Mouse (Mus musculus): ENCODE data around the gene Gsta3. TPM values are rescaled to one million over a fixed set of nuclear protein-coding genes. Genes with fewer than 3 reads are reported as not detected.
"Not testable (repeated sequence)": the region's sequence is repeated elsewhere in the genome, so short reads cannot be mapped to it uniquely, and the experiment has no call there.

The Gsta3 gene
- polyA plus RNA-seq (2012; fragmentation: generic; extraction: Trizol) = not detected
- long read RNA-seq, experiment 1 = 0 reads
- long read RNA-seq, experiment 2 = 0 reads

DNA sequence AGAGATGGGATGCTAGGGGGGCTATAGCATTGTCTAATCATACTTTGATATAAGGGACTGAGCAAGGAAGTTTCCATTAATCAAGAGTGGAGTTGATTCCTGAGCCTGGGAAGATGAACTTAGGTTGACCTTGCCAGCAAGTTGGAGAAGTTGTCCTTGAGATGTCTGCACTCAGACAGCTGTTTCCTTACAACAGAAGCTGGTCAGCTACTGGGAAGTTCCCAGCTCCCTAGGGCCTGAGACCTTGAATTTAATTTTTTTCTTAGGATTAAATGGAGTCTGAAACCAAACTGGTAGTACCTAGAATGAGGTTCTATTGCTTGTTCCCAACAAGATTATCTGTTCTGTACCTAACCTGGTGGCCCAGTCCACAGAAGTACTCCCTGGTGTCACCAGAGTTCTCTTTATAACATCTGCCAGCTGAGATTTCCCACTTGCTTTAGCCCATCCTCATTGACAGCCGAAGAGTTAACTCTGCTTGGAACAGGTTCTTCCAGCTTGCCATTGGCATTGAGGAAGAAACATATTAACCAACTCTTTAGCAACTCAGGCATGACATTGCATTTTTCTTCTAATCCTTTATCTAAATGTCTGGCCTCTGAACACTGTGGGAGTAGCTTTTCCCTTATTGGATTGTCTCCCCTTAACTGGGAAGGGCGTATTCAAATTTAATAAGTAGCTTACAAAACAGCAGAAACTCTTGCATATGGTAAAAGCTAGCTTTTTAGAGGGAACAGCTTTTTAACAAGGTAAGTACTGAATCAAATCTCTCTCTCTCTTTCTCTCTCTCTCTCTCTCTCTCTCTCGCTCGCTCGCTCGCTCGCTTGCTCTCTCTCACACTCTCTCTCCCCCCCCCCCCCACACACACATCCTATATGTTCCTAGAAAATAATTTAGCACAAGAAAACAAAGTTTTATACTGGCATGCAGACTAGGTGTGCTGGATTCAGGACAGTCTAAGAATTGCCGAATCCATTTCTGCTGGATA is at the start of gene Gsta3:
Gene Gsta3 (plus strand): TSS at position 679 of the 988 bp plus-strand sequence.
- Histone ChIP-seq H3K4me3 (ENCODE audit: insufficient read depth, poor library complexity, severe bottlenecking) (no peak within 1 kb of the TSS), H3K79me2 (ENCODE audit: control insufficient read depth, insufficient read depth) (no peaks in the 10 kb centered on the region), H3K27me3 (ENCODE audit: control insufficient read depth, insufficient read depth, insufficient read length) (no peaks in the 10 kb centered on the region), H3K79me3 (ENCODE audit: low read depth) (no peaks in the 10 kb centered on the region), H3K36me3 (ENCODE audit: control insufficient read depth, insufficient read depth) (no peaks in the 10 kb centered on the region), H3ac (ENCODE audit: control insufficient read depth, insufficient read length, low read depth) (no peak within 1 kb of the TSS)
- TF ChIP-seq CEBPB (IDR thresholded peaks at IDR 0.05; ENCODE audit: low read depth) (no peak), MAX (IDR thresholded peaks at IDR 0.05) (no peak), FOSL1 (IDR thresholded peaks at IDR 0.05; ENCODE audit: insufficient read depth, low read length, poor library complexity, severe bottlenecking) (no peak), USF1 (IDR thresholded peaks at IDR 0.05; ENCODE audit: low read depth) (no peak), MYOG (IDR thresholded peaks at IDR 0.05; ENCODE audit: control insufficient read depth, extremely low read depth, insufficient read length) (no peak), CTCF (IDR thresholded peaks at IDR 0.05; ENCODE audit: control insufficient read depth, insufficient read depth, insufficient read length) (no peak), MYOD1 (IDR thresholded peaks at IDR 0.05; ENCODE audit: control insufficient read depth, insufficient read length, low read depth) (no peak)

DNA sequence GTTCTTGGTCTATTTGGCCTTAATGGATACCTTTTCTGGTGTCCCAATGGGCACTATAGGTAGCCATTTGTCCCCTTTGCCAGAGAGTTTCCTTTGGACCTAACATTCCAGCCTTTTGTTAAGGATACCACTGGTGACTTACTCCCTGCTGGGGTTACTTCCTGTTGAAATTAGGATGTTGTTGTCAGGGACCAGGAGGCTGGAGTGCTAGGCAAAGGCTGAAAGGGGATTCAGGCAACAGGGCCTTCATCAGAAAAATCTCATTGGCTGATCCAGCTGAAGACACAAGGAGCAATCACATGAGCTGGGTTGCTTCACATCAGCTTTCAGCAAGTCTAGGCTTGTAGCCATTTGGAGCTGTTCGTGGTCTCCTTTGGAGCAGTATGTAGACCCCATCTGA is 34.1 kb upstream of the Gsta3 start:
- Histone ChIP-seq H3K4me3 (ENCODE audit: insufficient read depth, poor library complexity, severe bottlenecking) (no peak overlapping the region), H3ac (ENCODE audit: control insufficient read depth, insufficient read length, low read depth) (no peak overlapping the region), H3K27me3 (ENCODE audit: control insufficient read depth, insufficient read depth, insufficient read length) (no peaks in the 10 kb centered on the region), H3K79me3 (ENCODE audit: low read depth) (no peaks in the 10 kb centered on the region), H3K36me3 (ENCODE audit: control insufficient read depth, insufficient read depth) (no peaks in the 10 kb centered on the region), H3K79me2 (ENCODE audit: control insufficient read depth, insufficient read depth) (no peaks in the 10 kb centered on the region)
- TF ChIP-seq CTCF (IDR thresholded peaks at IDR 0.05; ENCODE audit: control insufficient read depth, insufficient read depth, insufficient read length) (no peak), MAX (IDR thresholded peaks at IDR 0.05) (no peak), FOSL1 (IDR thresholded peaks at IDR 0.05; ENCODE audit: insufficient read depth, low read length, poor library complexity, severe bottlenecking) (no peak), CEBPB (IDR thresholded peaks at IDR 0.05; ENCODE audit: low read depth) (no peak), MYOG (IDR thresholded peaks at IDR 0.05; ENCODE audit: control insufficient read depth, extremely low read depth, insufficient read length) (no peak), USF1 (IDR thresholded peaks at IDR 0.05; ENCODE audit: low read depth) (no peak), MYOD1 (IDR thresholded peaks at IDR 0.05; ENCODE audit: control insufficient read depth, insufficient read length, low read depth) (no peak)

DNA sequence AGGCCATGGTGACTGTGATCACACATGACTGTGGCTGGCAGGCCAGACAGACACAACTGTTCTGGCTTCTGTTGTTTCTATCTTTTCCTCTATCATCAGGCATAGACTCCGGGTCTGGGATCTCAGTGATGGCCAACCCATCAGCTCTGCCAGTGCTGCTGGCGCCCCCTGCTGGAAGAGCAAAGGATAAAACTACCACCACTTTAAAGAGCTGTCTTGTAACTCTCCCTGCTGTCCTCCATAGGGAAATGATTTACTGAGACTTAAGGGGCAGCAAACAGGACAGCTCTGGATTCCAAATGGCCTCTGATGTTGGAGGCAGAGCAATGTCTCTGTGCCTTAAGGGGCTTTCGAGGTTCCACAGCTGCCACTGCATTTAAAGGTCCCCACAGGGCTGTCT is 26.9 kb upstream of the Gsta3 start:
- not testable (repeated sequence) for H3K79me2 ChIP-seq (ENCODE audit: control insufficient read depth, insufficient read depth); H3ac ChIP-seq (ENCODE audit: control insufficient read depth, insufficient read length, low read depth); H3K27me3 ChIP-seq (ENCODE audit: control insufficient read depth, insufficient read depth, insufficient read length); H3K36me3 ChIP-seq (ENCODE audit: control insufficient read depth, insufficient read depth); H3K79me3 ChIP-seq (ENCODE audit: low read depth); H3K4me3 ChIP-seq (ENCODE audit: insufficient read depth, poor library complexity, severe bottlenecking)

DNA sequence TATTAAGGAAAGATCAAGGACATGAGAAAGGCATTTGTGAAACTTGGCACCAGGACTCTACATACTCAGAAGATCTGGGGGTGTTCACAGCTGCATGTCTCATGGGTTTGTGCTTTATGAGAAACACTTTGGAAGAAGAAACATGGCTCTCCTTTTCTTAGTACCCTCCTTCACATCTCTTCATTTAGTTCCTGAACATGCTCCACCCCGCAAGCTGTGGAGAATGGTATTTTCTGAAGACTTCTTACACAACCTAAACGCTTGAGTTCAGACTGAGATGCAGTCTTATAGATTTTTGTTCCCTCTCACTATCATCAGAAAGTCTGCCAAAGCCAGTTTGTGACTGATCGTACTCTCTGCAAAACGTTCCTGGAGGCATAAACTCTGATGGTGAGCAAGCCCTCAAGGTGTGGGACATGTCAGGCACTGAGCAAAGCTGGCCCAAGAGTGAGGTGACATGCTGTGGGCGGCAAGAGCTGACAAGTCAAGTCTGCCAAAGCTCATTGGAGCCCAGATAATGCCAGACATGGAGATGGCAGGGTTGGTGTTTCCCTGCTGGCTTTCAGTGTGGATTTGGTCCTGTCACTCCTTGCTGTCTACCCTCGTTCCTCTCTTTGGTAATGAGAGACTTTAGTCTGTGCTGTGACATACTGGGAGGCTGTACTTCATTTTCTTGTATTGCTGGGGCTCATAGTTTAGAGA is 26.2 kb upstream of the Gsta3 start:
- H3K27me3 ChIP-seq (ENCODE audit: control insufficient read depth, insufficient read depth, insufficient read length); H3ac ChIP-seq (ENCODE audit: control insufficient read depth, insufficient read length, low read depth); H3K79me2 ChIP-seq (ENCODE audit: control insufficient read depth, insufficient read depth); H3K36me3 ChIP-seq (ENCODE audit: control insufficient read depth, insufficient read depth); H3K79me3 ChIP-seq (ENCODE audit: low read depth); H3K4me3 ChIP-seq (ENCODE audit: insufficient read depth, poor library complexity, severe bottlenecking): not testable (repeated sequence)

DNA sequence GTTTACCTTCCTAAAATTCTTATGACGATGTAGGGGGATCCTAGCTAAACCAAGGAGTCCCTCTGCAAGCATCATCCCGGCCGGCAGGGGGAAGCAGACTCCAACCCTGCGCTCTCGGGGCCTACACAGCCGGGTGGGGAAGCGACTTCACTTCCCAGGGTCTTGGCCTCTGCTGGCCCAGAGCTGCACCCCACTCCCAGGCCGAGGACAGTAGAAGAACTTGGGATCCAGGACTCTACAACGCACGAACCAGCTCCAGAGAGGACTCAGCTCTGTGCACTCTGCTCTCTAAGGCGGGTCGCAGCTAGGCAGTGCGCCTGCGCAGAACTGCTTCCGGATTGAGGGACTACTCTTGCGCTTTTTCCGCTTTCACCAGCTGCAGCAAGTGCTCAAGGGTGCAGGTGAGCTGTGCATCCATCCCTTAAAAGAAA is 21.9 kb upstream of the Gsta3 start, which contains the start of gene Tmem14a:
Gene Tmem14a (plus strand): TSS at position 87 of the 431 bp plus-strand sequence.
- H3K27me3 ChIP-seq (ENCODE audit: control insufficient read depth, insufficient read depth, insufficient read length) = no peaks in the 10 kb centered on the region
- no peaks in the 10 kb centered on the region for H3K79me3 ChIP-seq (ENCODE audit: low read depth)
- TF ChIP-seq MYOD1 (IDR thresholded peaks at IDR 0.05; ENCODE audit: control insufficient read depth, insufficient read length, low read depth) (no peak), CTCF (IDR thresholded peaks at IDR 0.05; ENCODE audit: control insufficient read depth, insufficient read depth, insufficient read length) (peak; percentile 85)
- peak within 1 kb of the TSS; percentile 23 for H3K4me3 ChIP-seq (ENCODE audit: insufficient read depth, poor library complexity, severe bottlenecking)
- H3K36me3 ChIP-seq (ENCODE audit: control insufficient read depth, insufficient read depth) = no peaks in the 10 kb centered on the region
- no peaks in the 10 kb centered on the region for H3K79me2 ChIP-seq (ENCODE audit: control insufficient read depth, insufficient read depth)
- H3ac ChIP-seq (ENCODE audit: control insufficient read depth, insufficient read length, low read depth) = peak within 1 kb of the TSS; percentile 79

DNA sequence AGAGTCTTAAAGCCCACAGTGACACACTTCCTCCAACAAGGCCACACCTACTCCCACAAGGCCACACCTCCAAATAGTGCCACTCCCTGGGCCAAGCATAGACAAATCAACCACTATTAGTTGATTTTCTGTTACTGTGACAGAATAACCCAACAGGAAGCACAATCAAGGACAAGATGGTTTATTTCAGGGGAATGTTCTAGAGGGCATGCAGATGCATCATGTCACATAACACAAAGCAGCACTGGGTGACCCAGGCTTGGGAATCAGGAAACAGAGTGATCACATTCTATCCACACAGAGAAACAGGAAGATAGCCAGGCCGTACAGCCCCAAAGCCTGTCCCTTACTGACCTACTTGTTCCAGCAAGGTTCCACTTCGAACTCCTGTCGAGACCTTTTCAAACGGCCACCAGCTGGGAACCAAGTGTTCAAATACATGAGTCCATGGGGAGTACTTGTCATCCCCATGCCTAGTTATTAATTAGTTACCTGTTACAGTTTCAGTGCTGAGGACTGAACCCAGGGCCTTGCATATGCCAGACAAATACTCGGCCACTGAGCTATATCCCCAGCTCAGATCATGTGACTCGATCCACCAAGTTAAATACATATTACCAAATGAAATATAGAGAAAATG is 12.5 kb upstream of the Gsta3 start:
- Histone ChIP-seq H3K79me2 (ENCODE audit: control insufficient read depth, insufficient read depth) (no peaks in the 10 kb centered on the region), H3ac (ENCODE audit: control insufficient read depth, insufficient read length, low read depth) (no peak overlapping the region), H3K27me3 (ENCODE audit: control insufficient read depth, insufficient read depth, insufficient read length) (no peaks in the 10 kb centered on the region), H3K4me3 (ENCODE audit: insufficient read depth, poor library complexity, severe bottlenecking) (no peak overlapping the region), H3K79me3 (ENCODE audit: low read depth) (no peaks in the 10 kb centered on the region), H3K36me3 (ENCODE audit: control insufficient read depth, insufficient read depth) (no peaks in the 10 kb centered on the region)
- no peak for TF ChIP-seq CTCF (IDR thresholded peaks at IDR 0.05; ENCODE audit: control insufficient read depth, insufficient read depth, insufficient read length)
- TF ChIP-seq USF1 (IDR thresholded peaks at IDR 0.05; ENCODE audit: low read depth) = no peak
- no peak for TF ChIP-seq MYOG (IDR thresholded peaks at IDR 0.05; ENCODE audit: control insufficient read depth, extremely low read depth, insufficient read length)

DNA sequence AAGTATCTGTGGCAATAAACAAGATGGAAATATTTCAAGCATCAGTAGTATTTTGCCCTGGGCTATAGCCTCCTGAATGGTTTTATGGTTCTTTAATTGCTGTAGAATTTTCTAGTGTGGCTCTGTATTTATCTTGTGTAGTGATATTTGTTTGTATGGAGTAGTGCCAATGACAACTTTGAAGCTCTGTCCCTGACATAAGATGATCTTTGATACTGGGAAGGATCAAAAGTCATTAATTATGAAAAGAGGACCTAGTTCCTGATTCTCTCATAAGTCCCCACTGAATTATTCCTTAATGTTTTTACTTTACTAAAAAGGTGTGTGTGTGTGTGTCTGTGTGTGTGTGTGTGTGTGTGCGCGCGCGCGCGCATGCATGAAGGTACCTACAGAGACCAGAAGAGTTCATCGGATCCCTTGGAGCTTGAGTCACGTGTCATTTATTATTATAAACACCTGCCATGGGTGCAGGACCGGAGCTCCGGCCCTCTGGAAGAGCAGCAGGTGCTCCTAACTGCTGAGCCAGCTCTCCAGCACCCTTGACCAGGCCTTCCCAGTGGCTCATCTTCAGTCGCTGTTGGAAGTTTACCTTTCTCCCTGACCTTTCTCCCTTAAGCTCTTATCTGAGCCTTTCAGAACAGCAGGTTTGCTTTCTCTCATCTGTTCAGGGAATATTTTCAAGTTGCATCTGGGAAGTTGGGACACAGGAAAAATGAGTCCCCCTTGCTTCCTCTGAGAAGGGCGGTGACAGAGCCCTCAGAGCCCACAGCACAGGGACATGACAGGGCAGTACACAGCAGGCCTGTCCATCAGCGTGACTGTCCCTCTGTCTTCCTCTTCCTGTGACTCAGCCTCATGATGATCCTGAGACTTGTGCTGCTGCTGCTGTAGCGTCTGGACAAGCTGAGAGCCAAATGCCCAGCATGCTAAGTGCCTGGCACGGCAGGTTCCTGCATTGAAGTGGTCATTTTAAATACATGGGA is 11.4 kb upstream of the Gsta3 start:
- not testable (repeated sequence) for H3K79me2 ChIP-seq (ENCODE audit: control insufficient read depth, insufficient read depth); H3K27me3 ChIP-seq (ENCODE audit: control insufficient read depth, insufficient read depth, insufficient read length); H3ac ChIP-seq (ENCODE audit: control insufficient read depth, insufficient read length, low read depth); H3K36me3 ChIP-seq (ENCODE audit: control insufficient read depth, insufficient read depth); H3K4me3 ChIP-seq (ENCODE audit: insufficient read depth, poor library complexity, severe bottlenecking); H3K79me3 ChIP-seq (ENCODE audit: low read depth)
